Mouse (Mus musculus) urinary bladder, adult 18-20 months (tissue): ENCODE results near the gene Synpr.

Experiments used
- DNase-seq, 2 experiments: peaks; one replicate each; pipeline ENCODE4 v3.0.0; 2022; ENCODE audit warnings: low spot score in 2 of 2, mixed read lengths in 2 of 2

Synpr gene

DNA sequence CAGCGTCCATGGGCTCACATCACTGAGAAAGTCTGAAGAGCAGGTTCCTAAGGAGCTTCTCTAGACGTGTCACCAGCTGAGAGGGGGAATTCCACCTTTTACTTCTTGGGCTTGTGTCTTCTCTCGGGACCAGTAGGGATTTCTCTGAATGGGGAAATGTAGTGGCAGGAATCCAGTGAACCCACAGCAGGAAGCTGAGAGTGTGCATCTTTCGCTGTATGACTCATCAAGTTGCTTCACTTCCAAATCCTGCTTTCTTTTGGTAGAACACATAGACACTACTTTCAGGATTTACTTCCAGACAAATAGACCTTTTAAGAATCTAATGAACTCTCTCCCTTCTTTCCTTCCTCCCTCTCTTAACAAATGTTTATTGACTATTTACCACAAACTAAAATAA lies 266.6 kb downstream of the Synpr start:
- DNase-seq = no peak

DNA sequence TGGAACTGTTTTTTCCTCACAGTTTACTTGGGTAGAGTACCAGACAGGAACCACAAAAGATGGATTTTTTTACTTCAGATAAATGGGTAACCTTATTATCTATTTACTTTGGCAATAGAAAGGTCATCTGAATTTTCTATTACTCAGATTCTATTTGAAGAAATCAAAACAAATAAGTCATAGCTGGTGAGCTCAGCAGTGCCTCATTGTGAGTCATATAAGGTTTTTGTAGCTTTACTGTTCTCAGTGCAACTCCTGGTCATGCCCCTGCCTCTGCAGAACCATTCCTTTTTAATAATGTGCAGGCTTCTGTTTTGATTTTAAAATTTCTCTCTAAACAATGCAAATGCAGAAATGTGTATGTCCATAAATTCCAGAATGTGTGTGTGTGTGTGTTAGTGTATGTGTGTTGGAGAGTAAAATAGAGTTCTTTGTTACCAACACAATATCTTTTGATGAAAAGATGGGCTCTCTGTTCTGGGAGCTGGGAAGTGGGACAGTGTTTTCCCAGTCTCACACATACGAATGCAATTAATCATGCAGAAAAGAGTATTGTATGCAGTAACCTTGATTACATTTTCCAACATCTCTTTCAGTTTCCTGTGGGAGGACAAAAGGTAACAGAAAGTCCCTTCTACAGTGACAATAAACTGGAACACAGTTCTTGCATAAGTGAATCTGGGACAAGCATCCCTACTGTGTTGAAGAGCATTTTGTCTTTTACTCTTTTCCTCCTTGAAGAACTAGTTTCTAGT lies 269.2 kb downstream of the Synpr start:
- no peak for DNase-seq

DNA sequence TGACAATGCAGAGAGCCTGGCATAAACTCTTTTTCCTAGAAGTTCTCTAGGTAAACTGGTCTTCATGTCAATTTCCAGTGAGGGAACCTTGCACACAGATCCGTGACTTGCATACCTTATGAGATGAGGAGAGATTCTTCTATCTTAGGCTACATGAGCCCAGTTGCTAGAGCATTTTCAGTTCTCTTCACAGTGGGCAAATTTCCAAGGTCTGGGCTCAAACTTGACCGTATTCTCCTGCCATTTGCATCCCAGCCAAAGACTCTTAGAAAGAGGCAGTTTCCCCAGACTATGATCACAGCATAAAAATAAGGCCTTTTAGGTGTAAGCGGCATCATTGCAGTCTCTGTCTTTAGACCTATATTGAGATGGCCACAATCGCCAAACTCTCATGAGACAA lies 270.1 kb downstream of the Synpr start:
- no peak for DNase-seq

DNA sequence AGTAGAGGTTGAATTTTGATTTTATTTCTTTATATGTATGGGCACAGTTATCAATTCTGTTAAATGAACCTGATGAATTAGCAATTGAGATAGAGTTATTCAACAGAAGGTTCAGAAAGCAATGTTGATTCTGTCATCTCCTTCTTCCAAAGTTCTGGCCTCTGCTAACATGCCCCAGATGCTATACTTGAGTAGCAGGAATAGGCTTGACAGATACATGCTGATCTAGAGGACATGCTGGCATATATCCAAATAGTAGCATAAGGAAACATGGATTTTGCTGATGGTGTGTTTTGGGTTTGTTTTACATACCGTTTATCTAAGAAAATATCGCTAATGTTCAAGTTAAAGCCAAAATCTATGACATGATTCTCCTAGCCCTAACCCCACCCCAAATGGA lies 273.5 kb downstream of the Synpr start:
- no peak for DNase-seq

DNA sequence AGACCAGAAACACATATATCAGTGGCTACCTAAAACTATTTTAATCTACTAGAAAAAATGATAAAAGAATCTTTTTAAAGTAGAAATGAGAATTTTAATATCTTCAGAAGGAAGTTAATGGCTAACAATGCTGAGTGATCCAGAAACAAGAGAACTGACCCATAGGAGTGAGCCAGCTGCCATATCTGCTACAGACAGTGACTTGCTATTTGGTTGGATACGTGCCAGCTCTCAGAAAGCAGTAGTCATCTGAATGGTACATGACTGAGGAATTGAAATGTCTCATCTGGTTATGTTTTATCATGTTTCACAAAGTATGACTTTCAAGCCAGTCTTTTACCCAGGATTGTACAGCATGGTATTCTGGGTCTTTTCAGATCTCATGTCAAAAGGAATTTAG lies 282.7 kb downstream of the Synpr start:
- DNase-seq = no peak

DNA sequence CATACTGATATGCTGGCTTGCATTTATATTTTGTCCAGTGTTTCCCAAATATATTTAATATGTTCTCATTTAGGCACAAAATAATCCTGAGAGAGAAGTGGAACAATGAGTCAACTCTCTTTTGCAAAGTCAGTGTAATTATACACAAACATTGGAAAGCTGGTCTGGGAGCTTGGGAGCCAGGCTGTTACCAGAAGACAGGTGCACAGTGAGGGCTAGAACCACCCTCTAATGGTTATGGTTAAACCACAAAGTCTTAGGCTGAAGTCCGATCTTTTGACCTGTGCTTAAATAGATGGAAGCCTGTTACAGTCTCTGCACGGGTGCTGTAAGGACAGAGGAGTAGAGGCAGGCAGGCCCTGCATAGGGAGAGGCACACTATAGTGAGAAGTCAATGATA lies 283.4 kb downstream of the Synpr start:
- DNase-seq = no peak

DNA sequence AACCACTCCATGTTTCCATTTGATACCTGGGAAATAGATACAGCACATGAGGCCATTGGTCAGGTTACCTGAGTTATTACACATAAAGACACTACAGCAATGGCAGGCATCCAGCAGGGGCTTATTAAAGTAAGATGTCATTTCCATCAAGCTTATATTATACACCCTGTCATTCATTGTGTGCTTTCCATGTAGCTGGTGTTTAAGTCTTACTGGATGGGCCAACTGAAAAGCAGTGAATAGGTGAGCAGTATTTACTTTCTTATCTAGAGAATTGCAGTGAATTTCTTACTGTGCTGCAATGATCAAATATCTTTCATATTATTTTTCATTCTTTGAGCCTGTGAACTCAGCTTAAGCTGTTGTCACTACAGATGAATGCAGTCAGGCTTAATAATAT lies 287.4 kb downstream of the Synpr start:
- DNase-seq = no peak

DNA sequence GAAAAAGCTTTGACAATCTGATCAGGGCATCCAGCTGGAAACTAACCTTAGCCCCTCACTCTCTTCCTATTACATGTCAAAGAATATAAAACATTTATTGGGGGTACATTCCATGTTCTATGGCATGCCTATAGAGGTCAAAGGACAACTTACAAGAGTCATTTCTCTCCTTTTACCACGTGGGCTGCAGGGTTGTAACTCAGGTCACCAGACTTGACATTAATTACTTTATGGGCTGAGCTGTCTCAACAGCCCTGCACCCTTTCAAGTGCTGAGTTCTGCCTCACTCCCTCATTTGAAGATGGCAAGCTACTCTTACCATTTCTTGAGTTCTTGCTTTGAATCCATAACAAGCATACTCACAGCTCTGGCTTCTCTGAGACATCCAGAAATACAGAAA lies 287.9 kb downstream of the Synpr start:
- DNase-seq = no peak

DNA sequence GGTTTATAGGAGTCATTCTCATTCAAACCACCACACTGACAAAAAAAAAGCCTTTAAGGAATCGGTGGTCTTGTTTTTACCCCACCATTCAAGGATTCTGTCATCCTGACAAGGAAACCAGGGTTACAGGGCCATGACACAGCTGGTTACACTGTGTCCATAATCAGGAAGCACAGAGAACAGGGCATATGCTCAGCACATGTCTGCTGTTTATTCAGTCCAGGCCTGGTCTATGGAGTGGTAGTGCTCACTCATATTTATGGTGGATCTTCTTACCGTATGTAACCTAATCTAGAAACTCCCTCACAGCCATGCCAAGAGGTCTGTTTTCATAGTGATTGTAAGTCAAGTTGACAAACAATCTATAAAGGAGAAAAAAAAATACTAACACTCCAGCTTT lies 293.5 kb downstream of the Synpr start:
- no peak for DNase-seq

DNA sequence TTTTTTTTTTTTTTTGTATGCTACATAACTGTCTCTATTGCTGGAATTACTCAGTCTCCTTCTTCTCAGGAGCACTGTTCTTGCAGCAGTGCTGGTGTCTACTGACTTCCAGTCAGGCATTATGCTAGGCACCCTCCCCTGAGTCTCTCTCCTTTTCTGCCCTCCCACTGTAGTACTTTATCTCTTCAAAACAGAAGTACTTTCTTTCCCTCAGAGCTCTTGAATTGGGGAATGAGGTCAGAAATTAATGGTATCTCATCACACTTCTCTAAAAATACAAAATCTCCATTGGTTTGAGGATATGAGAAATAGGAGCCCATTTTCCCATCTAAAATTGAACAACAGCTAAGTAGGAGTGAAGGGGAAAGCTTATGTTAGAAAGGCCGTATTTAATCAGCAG lies 294.2 kb downstream of the Synpr start:
- DNase-seq = no peak

DNA sequence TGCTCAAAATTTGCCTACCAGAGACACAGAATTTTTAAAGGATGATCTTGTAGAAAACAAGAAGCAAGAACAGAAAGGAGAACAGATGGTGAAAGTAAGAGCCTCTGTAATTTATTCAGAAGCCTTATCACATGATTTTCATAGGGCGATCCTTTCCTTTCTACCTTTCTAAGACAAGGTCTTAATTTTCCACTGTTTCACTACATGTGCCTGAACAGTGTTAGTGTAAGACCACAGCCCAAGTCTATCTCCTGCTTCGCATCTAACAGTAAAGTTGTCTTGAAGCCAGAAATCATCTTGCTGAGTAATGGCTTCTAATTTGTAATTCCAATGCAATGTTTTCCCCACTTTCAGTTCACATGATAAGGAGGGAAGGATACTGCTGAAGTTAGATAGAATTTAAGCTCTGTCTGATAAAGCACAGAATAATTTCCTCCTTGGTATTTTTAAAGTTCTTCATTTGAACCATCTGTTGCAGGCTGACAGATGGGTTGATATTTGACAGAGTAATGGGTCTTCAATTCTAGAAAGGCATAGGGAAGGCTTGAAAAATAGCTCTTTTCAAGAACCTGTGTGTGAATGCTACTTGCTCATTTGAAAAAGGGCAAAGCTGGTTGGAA lies 308.9 kb downstream of the Synpr start:
- DNase-seq = no peak

DNA sequence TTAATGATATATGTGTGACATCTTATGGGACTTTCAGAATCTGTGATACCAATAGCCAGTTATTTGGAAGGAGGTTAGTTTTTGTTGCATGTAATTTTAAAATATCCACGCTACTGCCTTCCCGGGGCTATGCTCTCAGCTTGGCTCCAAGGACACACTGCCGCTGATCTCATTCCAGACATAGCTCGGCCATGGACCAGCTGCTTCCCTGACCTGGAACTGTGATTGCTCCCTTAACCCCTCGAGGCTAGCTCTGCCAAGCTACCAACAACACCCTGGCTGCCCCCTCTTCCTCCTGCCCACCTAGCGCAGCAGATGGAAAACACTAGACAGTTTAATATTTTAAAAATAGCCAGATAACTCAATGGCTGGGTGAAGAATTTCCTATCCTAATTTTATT lies 311.7 kb downstream of the Synpr start:
- DNase-seq = no peak

DNA sequence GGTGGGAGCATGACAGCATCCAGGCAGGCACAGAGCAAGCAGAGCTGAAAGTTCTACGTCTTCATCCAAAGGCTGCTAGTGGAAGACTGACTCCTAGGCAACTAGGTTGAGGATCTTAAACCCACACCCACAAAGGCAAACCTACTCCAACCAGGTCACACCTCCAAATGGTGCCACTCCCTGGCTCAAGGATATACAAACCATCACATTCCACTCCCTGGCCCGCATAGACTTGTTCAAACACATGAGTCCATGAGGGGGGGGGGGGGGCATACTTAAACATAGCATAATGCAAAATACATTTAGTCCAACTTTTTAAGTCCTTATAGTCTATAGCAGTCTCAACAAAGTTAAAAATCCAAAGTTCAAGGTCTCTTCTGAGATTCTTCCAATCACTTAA lies 312.6 kb downstream of the Synpr start:
- no peak for DNase-seq

DNA sequence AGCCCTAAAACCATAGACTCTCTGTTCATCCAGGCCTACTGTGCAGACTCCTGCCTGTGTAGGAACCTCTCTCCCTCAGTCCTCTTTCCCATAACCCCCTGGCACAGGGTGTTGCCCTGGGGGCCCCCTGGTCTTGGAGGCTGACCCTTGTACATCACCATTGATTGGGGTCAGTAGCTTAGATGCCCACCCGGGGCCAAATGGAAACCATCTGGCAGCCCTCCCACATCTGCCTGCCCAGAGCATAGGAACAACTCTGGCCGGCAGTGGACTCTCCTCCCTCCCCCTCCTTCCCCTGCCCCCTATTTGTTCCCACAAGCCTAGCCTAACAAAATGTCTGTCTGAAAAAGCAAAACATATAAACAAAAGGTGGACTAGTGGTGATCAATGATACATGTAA lies 336.0 kb downstream of the Synpr start:
- DNase-seq = no peak

DNA sequence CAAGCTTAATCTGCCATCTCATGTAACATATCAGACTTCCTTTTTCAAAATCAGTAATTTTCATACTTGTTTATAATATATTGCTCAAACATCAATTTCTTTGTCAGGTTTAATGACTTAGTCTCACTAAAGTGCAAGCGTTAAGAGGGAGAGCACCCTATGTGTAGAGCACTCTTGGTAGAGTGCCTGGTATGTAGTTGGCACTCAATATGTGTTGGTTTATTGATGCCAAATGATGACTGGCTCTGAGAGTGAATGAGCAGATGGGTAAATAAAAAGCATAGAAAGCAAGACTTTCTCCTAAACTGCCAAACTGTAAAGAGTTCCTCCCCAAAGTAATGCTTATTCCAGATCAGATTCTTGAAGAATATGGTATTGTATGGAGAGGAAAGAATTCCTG lies 365.3 kb downstream of the Synpr start:
- DNase-seq = no peak

DNA sequence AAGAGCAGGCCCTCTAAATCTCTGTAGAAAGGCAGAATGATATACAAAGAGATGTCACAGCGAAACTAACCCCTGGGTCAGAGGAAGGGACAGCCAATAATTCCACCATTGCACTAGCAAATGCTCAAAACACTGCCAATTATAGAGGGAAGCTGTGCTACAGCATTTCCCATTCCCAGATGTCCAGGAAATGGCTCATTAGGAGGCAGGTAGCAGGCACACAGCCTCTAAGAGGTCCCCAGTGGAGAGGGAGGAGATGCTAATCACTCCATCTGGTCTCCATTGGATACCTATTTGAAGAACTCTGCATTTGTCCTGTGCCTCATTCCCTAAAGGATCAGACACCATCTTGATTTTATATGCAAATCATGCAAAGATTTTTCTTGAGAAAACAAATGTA lies 366.5 kb downstream of the Synpr start:
- no peak for DNase-seq

DNA sequence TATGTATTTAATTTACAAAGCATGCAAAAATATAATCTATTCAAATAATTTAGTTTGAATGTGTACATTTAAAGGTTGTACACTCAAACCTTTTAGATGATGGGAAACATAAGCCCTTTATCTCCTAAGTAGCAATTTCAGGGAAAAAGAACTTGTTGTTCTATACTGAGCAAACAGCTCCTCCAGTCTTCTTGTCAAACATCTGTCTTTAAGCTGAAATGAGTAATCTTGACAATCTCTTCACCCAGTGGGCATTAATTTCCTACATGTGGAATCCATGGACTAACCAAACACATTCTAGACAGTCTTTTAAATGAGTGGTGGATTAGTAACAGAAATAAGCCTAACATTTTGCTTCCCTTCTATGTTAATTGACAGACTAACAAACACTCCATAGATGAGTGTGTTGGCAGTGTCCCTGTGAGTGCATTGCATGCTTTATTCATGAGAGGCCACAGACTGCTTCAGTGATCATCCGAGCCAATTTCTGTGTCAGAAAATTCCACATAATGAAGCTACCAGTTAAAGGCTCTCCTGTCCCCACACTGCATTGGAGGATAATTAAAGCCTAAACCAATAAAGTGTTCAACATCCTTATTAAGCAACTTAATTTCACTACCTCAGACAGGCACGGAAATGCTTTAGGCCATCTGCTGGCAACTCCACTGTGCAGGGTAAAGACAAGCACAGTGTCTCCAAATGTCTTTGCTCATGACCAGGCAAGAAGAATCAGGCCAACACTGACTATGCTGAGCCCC lies 367.1 kb downstream of the Synpr start:
- no peak for DNase-seq
